Mouse (Mus musculus) embryonic facial prominence, embryonic 13.5 days (tissue): ENCODE measurements around the gene Myzap. TPM values are rescaled to one million over a fixed set of nuclear protein-coding genes. Genes with fewer than 3 reads are reported as not detected.

Experiments
- ATAC-seq: fragments of 200-750 bp; cut with Nextera tagmentation; 2 replicates; pipeline ENCODE4 v1.8.0; 2017; ENCODE audit warnings: low read depth; ENCODE audit not compliant: insufficient number of reproducible peaks, insufficient read depth, low FRiP score, low TSS enrichment
- H3K27ac ChIP-seq: fragments of 300-500 bp; sonication (generic); 2 replicates; pipeline ENCODE4 v1.5.1; 2015; ENCODE audit warnings: moderate library complexity, mild to moderate bottlenecking, inconsistent platforms
- H3K27me3 ChIP-seq: fragments of 300-500 bp; sonication (generic); 2 replicates; pipeline ENCODE4 v1.6.1; 2015; ENCODE audit warnings: mild to moderate bottlenecking, inconsistent platforms
- H3K36me3 ChIP-seq: fragments of 300-500 bp; sonication (generic); 2 replicates; pipeline ENCODE4 v1.6.1; 2015; ENCODE audit warnings: mild to moderate bottlenecking, inconsistent platforms
- H3K4me1 ChIP-seq: fragments of 300-500 bp; sonication (generic); 2 replicates; pipeline ENCODE4 v1.6.1; 2015; ENCODE audit warnings: inconsistent platforms
- H3K4me2 ChIP-seq: fragments of 300-500 bp; sonication (generic); 2 replicates; pipeline ENCODE4 v1.6.1; 2015; ENCODE audit warnings: moderate library complexity, mild to moderate bottlenecking, inconsistent platforms
- H3K4me3 ChIP-seq: fragments of 300-500 bp; sonication (generic); 2 replicates; pipeline ENCODE4 v1.5.1; 2015; ENCODE audit warnings: mild to moderate bottlenecking, inconsistent platforms
- H3K9ac ChIP-seq: fragments of 300-500 bp; sonication (generic); 2 replicates; pipeline ENCODE4 v1.6.1; 2015; ENCODE audit warnings: mild to moderate bottlenecking, inconsistent platforms
- H3K9me3 ChIP-seq: fragments of 300-500 bp; sonication (generic); 2 replicates; pipeline ENCODE4 v1.6.1; 2016; ENCODE audit warnings: inconsistent platforms
- WGBS: fragments of 180-500 bp; shearing (Covaris S2); methylation state at CpG from one replicate; pipeline ENCODE4 v1.1.7; 2015; ENCODE audit warnings: mixed read lengths; 5-methylcytosine and 5-hydroxymethylcytosine counted together
- polyA plus RNA-seq: library from polyadenylated mRNA; unstranded; fragments of >200 nt; fragmentation: Nextera tagmentation; extraction: Ambion mirVana; gene quantifications from 2 replicates; pipeline ENCODE4 v1.2.1, GENCODE M21; 2015

Myzap gene
- polyA plus RNA-seq, 1 experiment from 2014 or later: 10.0 TPM

DNA sequence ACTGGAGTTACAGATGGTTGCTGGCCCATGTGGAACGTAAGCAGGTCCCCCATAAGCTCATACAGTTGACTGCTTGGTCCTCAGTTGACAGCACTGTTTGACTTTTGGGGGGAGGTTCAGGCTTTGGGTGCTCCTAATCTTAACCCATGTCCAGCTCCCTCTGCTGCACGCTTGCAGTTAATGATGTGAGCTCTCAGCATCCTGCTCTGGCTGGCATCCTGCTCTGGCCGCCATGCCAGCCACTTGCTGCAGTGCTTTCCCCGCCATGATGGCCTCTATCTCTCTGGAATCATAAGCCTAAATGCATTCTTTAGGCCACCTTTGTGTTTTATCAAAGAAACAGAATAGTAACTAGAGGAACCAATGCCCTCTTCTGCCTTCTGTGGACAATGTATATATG, 116.6 kb downstream of the Myzap start:
- H3K36me3 ChIP-seq: peaks cover 64% of the 10 kb centered on the region
- no peak overlapping the region for H3K4me3 ChIP-seq
- H3K27ac ChIP-seq: no peak overlapping the region
- H3K4me2 ChIP-seq: no peak overlapping the region
- no peaks in the 10 kb centered on the region for H3K27me3 ChIP-seq
- WGBS: 91% methylated on average over 4 of the region's 4 CpGs
- no peaks in the 10 kb centered on the region for H3K9me3 ChIP-seq
- H3K9ac ChIP-seq: no peak overlapping the region
- no peak for ATAC-seq
- H3K4me1 ChIP-seq: no peaks in the 10 kb centered on the region

GRCm38 (mm10) chr9:71467434-71467833, 124.7 kb downstream of the Myzap start:
- ATAC-seq: no peak
- no peaks in the 10 kb centered on the region for H3K36me3 ChIP-seq
- no peaks in the 10 kb centered on the region for H3K27me3 ChIP-seq
- H3K9ac ChIP-seq: no peak overlapping the region
- no peak overlapping the region for H3K4me2 ChIP-seq
- H3K4me3 ChIP-seq: no peak overlapping the region
- H3K4me1 ChIP-seq: peaks cover 4% of the 10 kb centered on the region; the same call in 1 of the 2 replicates
- H3K9me3 ChIP-seq: no peaks in the 10 kb centered on the region
- peak overlapping the region; percentile 12; the same call in 1 of the 2 replicates for H3K27ac ChIP-seq
- WGBS: 58% methylated on average over 4 of the region's 4 CpGs

GRCm38 (mm10) chr9:71466111-71466510, 126.0 kb downstream of the Myzap start:
- no peak overlapping the region for H3K4me3 ChIP-seq
- H3K27me3 ChIP-seq: no peaks in the 10 kb centered on the region
- WGBS: 72% methylated on average over 3 of the region's 3 CpGs
- H3K27ac ChIP-seq: no peak overlapping the region
- H3K9me3 ChIP-seq: no peaks in the 10 kb centered on the region
- no peak overlapping the region for H3K9ac ChIP-seq
- no peak for ATAC-seq
- peaks cover 7% of the 10 kb centered on the region; the same call in 1 of the 2 replicates for H3K4me1 ChIP-seq
- H3K4me2 ChIP-seq: no peak overlapping the region
- no peaks in the 10 kb centered on the region for H3K36me3 ChIP-seq

DNA sequence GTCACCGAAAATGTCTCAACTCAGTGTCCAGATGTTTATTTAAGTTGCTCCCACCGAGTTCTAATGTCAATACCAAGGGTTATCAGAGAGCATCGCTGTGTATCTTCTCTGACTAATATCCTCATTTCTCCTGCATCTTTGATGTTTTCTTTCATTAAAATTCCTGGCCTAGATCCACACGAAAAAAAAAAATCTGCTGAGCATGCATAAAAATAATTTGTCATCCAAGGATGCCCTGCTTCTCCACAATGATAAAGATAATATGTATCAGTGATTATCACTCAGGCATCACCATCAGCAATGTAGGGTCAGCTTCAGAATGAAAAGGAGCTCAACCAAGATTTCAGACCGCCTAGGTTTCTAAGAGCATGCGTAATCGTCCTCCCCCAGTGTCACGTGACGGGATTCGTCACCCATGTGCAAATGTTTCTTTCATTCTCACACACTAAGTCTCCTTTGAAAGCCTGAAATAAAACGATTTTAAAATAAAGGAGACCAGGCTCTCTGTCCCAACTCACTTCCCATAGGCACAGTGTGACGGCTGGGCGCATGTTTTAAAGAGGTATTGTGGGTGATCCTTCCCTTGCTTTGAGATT, 129.0 kb downstream of the Myzap start:
- Histone ChIP-seq H3K4me2 (no peak overlapping the region), H3K9ac (no peak overlapping the region), H3K9me3 (no peaks in the 10 kb centered on the region), H3K4me3 (no peak overlapping the region), H3K4me1 (peaks cover 8% of the 10 kb centered on the region; the same call in 1 of the 2 replicates), H3K27ac (no peak overlapping the region), H3K36me3 (no peaks in the 10 kb centered on the region), H3K27me3 (no peaks in the 10 kb centered on the region)
- no peak for ATAC-seq
- 68% methylated on average over 13 of the region's 13 CpGs for WGBS

DNA sequence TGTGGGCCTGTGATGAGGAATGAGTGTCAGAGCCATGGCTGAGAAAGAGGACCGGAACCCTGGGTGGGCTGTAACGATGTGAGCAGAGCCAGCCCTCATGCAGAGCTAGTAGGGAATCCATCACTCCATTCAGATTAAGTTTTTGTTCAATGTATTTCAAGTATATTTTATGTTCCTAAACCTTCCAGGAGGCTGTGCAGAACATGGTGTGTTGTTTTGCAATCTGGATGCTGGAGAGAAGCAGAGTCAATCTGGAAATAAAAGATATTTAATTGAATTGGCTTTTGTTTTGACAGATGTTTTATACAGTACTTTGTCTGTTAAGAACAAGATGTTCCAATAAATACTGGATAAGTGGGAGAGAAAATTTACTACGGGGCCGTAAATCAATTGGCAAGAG, 135.4 kb downstream of the Myzap start:
- Histone ChIP-seq H3K36me3 (no peaks in the 10 kb centered on the region), H3K4me1 (peaks cover 4% of the 10 kb centered on the region), H3K4me3 (no peak overlapping the region), H3K27me3 (0 out of 2 replicates have a peak, but pooled peaks cover 4% of the 10 kb centered on the region), H3K9ac (no peak overlapping the region), H3K4me2 (no peak overlapping the region), H3K27ac (no peak overlapping the region), H3K9me3 (no peaks in the 10 kb centered on the region)
- 89% methylated on average over 4 of the region's 4 CpGs for WGBS
- no peak for ATAC-seq

Other genes with a start within 250 kb of the Myzap start
- gene Polr2m, start 106.4 kb downstream of the Myzap start, polyA plus RNA-seq: 471 and 478 TPM in 2 replicates
- gene Cgnl1, start 179.2 kb upstream of the Myzap start, polyA plus RNA-seq: 9.7 and 10.2 TPM in 2 replicates